Mouse (Mus musculus) midbrain, postnatal 0 days (tissue): ENCODE data around the gene Olfr1238. TPM values are rescaled to one million over a fixed set of nuclear protein-coding genes. Genes with fewer than 3 reads are reported as not detected.

Experiments
- ATAC-seq: fragments of 200-750 bp; cut with Nextera tagmentation; 2 replicates; pipeline ENCODE4 v1.8.0; 2017; ENCODE audit warnings: moderate number of reproducible peaks, mild to moderate bottlenecking, moderate TSS enrichment, moderate library complexity; ENCODE audit not compliant: low FRiP score
- DNase-seq: peaks from one replicate; pipeline ENCODE4 v3.0.0-alpha.2; 2015; ENCODE audit warnings: low spot score
- H3K27ac ChIP-seq: fragments of 300-500 bp; sonication (generic); 2 replicates; pipeline ENCODE4 v1.5.1; 2014; ENCODE audit warnings: low read depth, mild to moderate bottlenecking, low read length, mixed read lengths
- H3K27me3 ChIP-seq: fragments of 300-500 bp; sonication (generic); 2 replicates; pipeline ENCODE4 v1.6.1; 2014; ENCODE audit warnings: low read length, control low read depth, mixed read lengths; ENCODE audit not compliant: insufficient read depth
- H3K36me3 ChIP-seq: fragments of 300-500 bp; sonication (generic); 2 replicates; pipeline ENCODE4 v1.6.1; 2014; ENCODE audit warnings: low read length, control low read depth, mixed read lengths; ENCODE audit not compliant: insufficient read depth
- H3K4me1 ChIP-seq: fragments of 300-500 bp; sonication (generic); 2 replicates; pipeline ENCODE4 v1.6.1; 2014; ENCODE audit warnings: mild to moderate bottlenecking, control low read depth, antibody characterized with exemption, low read length, mixed read lengths; ENCODE audit not compliant: insufficient read depth
- H3K4me2 ChIP-seq: fragments of 300-500 bp; sonication (generic); 2 replicates; pipeline ENCODE4 v1.6.1; 2014; ENCODE audit warnings: low read depth, mild to moderate bottlenecking, low read length, mixed read lengths; ENCODE audit not compliant: poor library complexity, severe bottlenecking
- H3K4me3 ChIP-seq: fragments of 300-500 bp; sonication (generic); 2 replicates; pipeline ENCODE4 v1.5.1; 2014; ENCODE audit warnings: low read depth, mild to moderate bottlenecking, low read length, moderate library complexity
- H3K9ac ChIP-seq: fragments of 300-500 bp; sonication (generic); replicated peaks from 2 replicates; pipeline ENCODE4 v1.6.1; 2014; ENCODE audit warnings: mild to moderate bottlenecking, low read length, moderate library complexity, mixed read lengths; ENCODE audit not compliant: poor library complexity, severe bottlenecking
- H3K9me3 ChIP-seq: fragments of 300-500 bp; sonication (generic); 2 replicates; pipeline ENCODE4 v1.6.1; 2016; ENCODE audit warnings: low read length, control low read depth
- CTCF ChIP-seq: IDR thresholded peaks from 2 replicates; pipeline ENCODE4 v1.5.1; 2016; ENCODE audit warnings: antibody characterized with exemption, mild to moderate bottlenecking
- WGBS: fragments of 180-500 bp; shearing (Covaris S2); extraction: QIAGEN DNeasy Blood & Tissue Kit; methylation state at CpG from one replicate; pipeline ENCODE4 v1.1.7; 2014; 5-methylcytosine and 5-hydroxymethylcytosine counted together
- polyA plus RNA-seq: library from polyadenylated mRNA; unstranded; fragments of >200 nt; fragmentation: Nextera tagmentation; extraction: Ambion mirVana; gene quantifications from 2 replicates; pipeline ENCODE4 v1.2.1, GENCODE M21; 2015
- total RNA-seq: library from RNA; depleted of rRNA; stranded (reverse); fragments of >200 nt; gene quantifications from 2 replicates; pipeline ENCODE4 v1.2.3, GENCODE M21; 2014; rRNA removed

Gene Olfr1238
- not detected in 2 replicates for total RNA-seq
- polyA plus RNA-seq, result not detected in 2 replicates

GRCm38 (mm10) chr2:89409576-89409975 is at the start of gene Olfr1238:
Gene Olfr1238 (minus strand): TSS chr2:89409676.
- Histone ChIP-seq H3K4me2 (no peak within 1 kb of the TSS), H3K36me3 (no peaks in the 10 kb centered on the region), H3K27ac (no peak within 1 kb of the TSS), H3K27me3 (no peaks in the 10 kb centered on the region), H3K4me3 (no peak within 1 kb of the TSS), H3K9me3 (no peaks in the 10 kb centered on the region), H3K9ac (no peak within 1 kb of the TSS), H3K4me1 (no peaks in the 10 kb centered on the region)
- whole genome bisulfite sequencing, result 89% methylated on average over 2 of the region's 2 CpGs
- ATAC-seq (no peak), DNase-seq (no peak)
- no peak for TF ChIP-seq CTCF

- DNase-seq, result no peak
Measured at GRCm38 (mm10) chr2:89442900-89443299, 33.4 kb upstream of the Olfr1238 start, which contains the start of gene Olfr1240. Gene Olfr1240 (minus strand): TSS chr2:89443000.

GRCm38 (mm10) chr2:89420307-89420706 is 10.8 kb upstream of the Olfr1238 start, which contains the start of gene Olfr1239:
Gene Olfr1239 (minus strand): TSS chr2:89420407.
- no peaks in the 10 kb centered on the region for H3K36me3 ChIP-seq
- no peaks in the 10 kb centered on the region for H3K4me1 ChIP-seq
- 97% methylated on average over 2 of the region's 2 CpGs for WGBS
- H3K9ac ChIP-seq, result no peak within 1 kb of the TSS
- no peak within 1 kb of the TSS for H3K27ac ChIP-seq
- H3K9me3 ChIP-seq, result no peaks in the 10 kb centered on the region
- H3K27me3 ChIP-seq, result no peaks in the 10 kb centered on the region
- no peak within 1 kb of the TSS for H3K4me3 ChIP-seq
- DNase-seq (no peak), ATAC-seq (no peak)
- no peak within 1 kb of the TSS for H3K4me2 ChIP-seq
- TF ChIP-seq CTCF, result no peak

More at GRCm38 (mm10) chr2:89442900-89443299, 33.4 kb upstream of the Olfr1238 start, which contains the start of gene Olfr1240:
- TF ChIP-seq CTCF, result no peak
- WGBS, result 80% methylated on average over 3 of the region's 3 CpGs
- no peak within 1 kb of the TSS for H3K4me3 ChIP-seq
- H3K36me3 ChIP-seq, result no peaks in the 10 kb centered on the region
- H3K4me1 ChIP-seq, result no peaks in the 10 kb centered on the region
- H3K27me3 ChIP-seq, result no peaks in the 10 kb centered on the region
- no peak within 1 kb of the TSS for H3K27ac ChIP-seq
- ATAC-seq, result no peak
- H3K4me2 ChIP-seq, result no peak within 1 kb of the TSS
- no peaks in the 10 kb centered on the region for H3K9me3 ChIP-seq
- H3K9ac ChIP-seq, result no peak within 1 kb of the TSS

- H3K4me1 ChIP-seq, result no peaks in the 10 kb centered on the region
- 82% methylated on average over 1 of the region's 1 CpGs for WGBS
- no peak for ATAC-seq
Measured at GRCm38 (mm10) chr2:89414557-89414956, 5.1 kb upstream of the Olfr1238 start.

DNA sequence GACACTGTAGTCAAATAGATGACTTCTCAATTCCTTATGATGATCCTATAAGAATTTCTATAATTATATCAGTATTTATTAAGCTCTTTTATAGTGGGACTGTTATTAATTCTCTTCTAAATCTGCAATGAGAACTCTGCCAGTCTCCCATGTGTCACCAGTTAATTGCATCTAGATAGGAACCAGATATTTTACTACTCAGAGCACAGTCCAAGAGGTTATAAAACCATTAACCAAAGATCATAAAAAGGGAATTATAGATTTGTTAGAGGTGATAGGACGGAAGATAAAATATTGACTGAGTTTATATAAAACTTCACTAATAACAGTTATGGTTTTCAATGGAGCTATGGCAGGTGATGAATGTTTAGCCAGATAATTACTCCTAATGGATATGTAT is 8.6 kb downstream of the Olfr1238 start:
- Histone ChIP-seq H3K4me3 (no peak overlapping the region), H3K36me3 (no peaks in the 10 kb centered on the region), H3K4me2 (no peak overlapping the region), H3K9ac (no peak overlapping the region), H3K27ac (no peak overlapping the region), H3K9me3 (no peaks in the 10 kb centered on the region), H3K27me3 (no peaks in the 10 kb centered on the region), H3K4me1 (no peaks in the 10 kb centered on the region)
- TF ChIP-seq CTCF, result no peak
- 83% methylated on average over 1 of the region's 1 CpGs for whole genome bisulfite sequencing
- ATAC-seq (no peak), DNase-seq (no peak)

More at GRCm38 (mm10) chr2:89414557-89414956, 5.1 kb upstream of the Olfr1238 start:
- Histone ChIP-seq H3K9me3 (no peaks in the 10 kb centered on the region), H3K36me3 (no peaks in the 10 kb centered on the region), H3K27ac (no peak overlapping the region), H3K4me2 (no peak overlapping the region), H3K27me3 (no peaks in the 10 kb centered on the region), H3K4me3 (no peak overlapping the region), H3K9ac (no peak overlapping the region)
- TF ChIP-seq CTCF, result no peak
- no peak for DNase-seq

DNA sequence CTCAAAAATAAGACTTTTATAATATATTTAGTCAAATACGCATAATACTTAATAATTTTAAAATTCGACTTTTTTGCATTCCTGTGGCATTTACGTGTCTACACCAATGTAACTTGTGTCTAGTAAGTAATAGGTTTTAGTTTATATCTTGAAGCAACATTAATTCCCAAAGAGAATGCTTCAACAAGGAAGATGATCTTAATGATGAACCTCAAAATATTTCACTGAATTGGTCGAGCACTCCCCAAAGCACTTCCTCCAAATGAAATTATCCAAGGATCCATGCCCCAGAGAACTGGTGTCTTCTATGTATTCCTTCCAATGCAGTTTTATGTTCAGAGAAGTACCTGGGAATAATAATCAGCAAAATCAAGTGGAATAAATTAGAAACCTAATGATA is 44.7 kb downstream of the Olfr1238 start, which contains the start of gene Olfr1234:
Gene Olfr1234 (minus strand): TSS at position 101 of the 400 bp plus-strand sequence.
- H3K4me3 ChIP-seq, result no peak within 1 kb of the TSS
- ATAC-seq, result no peak
- no peaks in the 10 kb centered on the region for H3K9me3 ChIP-seq
- no peaks in the 10 kb centered on the region for H3K4me1 ChIP-seq
- WGBS, result 88% methylated on average over 4 of the region's 4 CpGs
- no peaks in the 10 kb centered on the region for H3K36me3 ChIP-seq
- DNase-seq, result no peak
- H3K9ac ChIP-seq, result no peak within 1 kb of the TSS
- no peak for TF ChIP-seq CTCF
- no peaks in the 10 kb centered on the region for H3K27me3 ChIP-seq
- no peak within 1 kb of the TSS for H3K27ac ChIP-seq
- H3K4me2 ChIP-seq, result no peak within 1 kb of the TSS

Other genes with a start within 250 kb of the Olfr1238 start
- not detected in 2 replicates for gene Olfr1224-ps1, start 245.6 kb downstream of the Olfr1238 start, total RNA-seq
- not detected in 2 replicates for gene Olfr1224-ps1, start 245.6 kb downstream of the Olfr1238 start, polyA plus RNA-seq
- gene Olfr1225, start 235.0 kb downstream of the Olfr1238 start, total RNA-seq, result not detected in 2 replicates
- gene Olfr1225, start 235.0 kb downstream of the Olfr1238 start, polyA plus RNA-seq, result not detected in 2 replicates
- gene Olfr1226, start 209.6 kb downstream of the Olfr1238 start, total RNA-seq, result not detected in 2 replicates
- not detected in 2 replicates for gene Olfr1226, start 209.6 kb downstream of the Olfr1238 start, polyA plus RNA-seq
- gene Olfr1228, start 155.6 kb downstream of the Olfr1238 start, total RNA-seq, result not detected in 2 replicates
- gene Olfr1228, start 155.6 kb downstream of the Olfr1238 start, polyA plus RNA-seq, result not detected in 2 replicates
- not detected in 2 replicates for gene Olfr1229, start 121.7 kb downstream of the Olfr1238 start, total RNA-seq
- not detected in 2 replicates for gene Olfr1229, start 121.7 kb downstream of the Olfr1238 start, polyA plus RNA-seq
- not detected in 2 replicates for gene Olfr1230, start 112.4 kb downstream of the Olfr1238 start, total RNA-seq
- gene Olfr1230, start 112.4 kb downstream of the Olfr1238 start, polyA plus RNA-seq, result not detected in 2 replicates
- gene Olfr1231, start 102.6 kb downstream of the Olfr1238 start, total RNA-seq, result not detected in 2 replicates
- not detected in 2 replicates for gene Olfr1231, start 102.6 kb downstream of the Olfr1238 start, polyA plus RNA-seq
- gene Olfr1232, start 80.0 kb downstream of the Olfr1238 start, total RNA-seq, result not detected in 2 replicates
- gene Olfr1232, start 80.0 kb downstream of the Olfr1238 start, polyA plus RNA-seq, result not detected in 2 replicates
- gene Olfr1233, start 67.3 kb downstream of the Olfr1238 start, total RNA-seq, result not detected in 2 replicates
- not detected in 2 replicates for gene Olfr1233, start 67.3 kb downstream of the Olfr1238 start, polyA plus RNA-seq
- gene Olfr1234, start 44.8 kb downstream of the Olfr1238 start, total RNA-seq, result not detected in 2 replicates
- gene Olfr1234, start 44.8 kb downstream of the Olfr1238 start, polyA plus RNA-seq, result not detected in 2 replicates
- gene Olfr1239, start 10.7 kb upstream of the Olfr1238 start, total RNA-seq, result not detected in 2 replicates
- gene Olfr1239, start 10.7 kb upstream of the Olfr1238 start, polyA plus RNA-seq, result not detected in 2 replicates
- not detected in 2 replicates for gene Olfr1240, start 33.3 kb upstream of the Olfr1238 start, total RNA-seq
- gene Olfr1240, start 33.3 kb upstream of the Olfr1238 start, polyA plus RNA-seq, result not detected in 2 replicates
- gene Olfr1241, start 77.5 kb upstream of the Olfr1238 start, total RNA-seq, result not detected in 2 replicates
- not detected in 2 replicates for gene Olfr1241, start 77.5 kb upstream of the Olfr1238 start, polyA plus RNA-seq
- not detected in 2 replicates for gene Olfr1242, start 88.7 kb upstream of the Olfr1238 start, total RNA-seq
- not detected in 2 replicates for gene Olfr1242, start 88.7 kb upstream of the Olfr1238 start, polyA plus RNA-seq
- not detected in 2 replicates for gene Olfr1243, start 121.8 kb upstream of the Olfr1238 start, total RNA-seq
- not detected in 2 replicates for gene Olfr1243, start 121.8 kb upstream of the Olfr1238 start, polyA plus RNA-seq
- gene Olfr1245, start 168.8 kb upstream of the Olfr1238 start, total RNA-seq, result not detected in 2 replicates
- gene Olfr1245, start 168.8 kb upstream of the Olfr1238 start, polyA plus RNA-seq, result not detected in 2 replicates
- gene Olfr1246, start 183.5 kb upstream of the Olfr1238 start, total RNA-seq, result not detected in 2 replicates
- not detected in 2 replicates for gene Olfr1246, start 183.5 kb upstream of the Olfr1238 start, polyA plus RNA-seq
- gene Olfr1247, start 204.5 kb upstream of the Olfr1238 start, total RNA-seq, result not detected in 2 replicates
- gene Olfr1247, start 204.5 kb upstream of the Olfr1238 start, polyA plus RNA-seq, result not detected in 2 replicates
- gene Olfr1248, start 208.6 kb upstream of the Olfr1238 start, total RNA-seq, result not detected in 2 replicates
- not detected in 2 replicates for gene Olfr1248, start 208.6 kb upstream of the Olfr1238 start, polyA plus RNA-seq
- gene Olfr1249, start 225.3 kb upstream of the Olfr1238 start, total RNA-seq, result not detected in 2 replicates
- not detected in 2 replicates for gene Olfr1249, start 225.3 kb upstream of the Olfr1238 start, polyA plus RNA-seq